Mouse (Mus musculus) midbrain, embryonic 10.5 days (tissue): ENCODE results near the gene Sqstm1. TPM values are rescaled to one million over a fixed set of nuclear protein-coding genes. Genes with fewer than 3 reads are reported as not detected.
A peak's percentile ranks its signal among the peaks of the same experiment; 100 is the strongest.

Experiments used
- DNase-seq: peaks from one replicate; pipeline ENCODE4 v3.0.0-alpha.2; 2017; ENCODE audit warnings: low spot score
- H3K27ac ChIP-seq: fragments of 300-500 bp; sonication (generic); replicated peaks from 2 replicates; pipeline ENCODE4 v1.5.1; 2016; ENCODE audit warnings: mild to moderate bottlenecking
- H3K27me3 ChIP-seq: fragments of 300-500 bp; sonication (generic); 2 replicates; pipeline ENCODE4 v1.6.1; 2016; ENCODE audit warnings: low read depth, mild to moderate bottlenecking; ENCODE audit not compliant: poor library complexity, severe bottlenecking
- H3K36me3 ChIP-seq: fragments of 300-500 bp; sonication (generic); 2 replicates; pipeline ENCODE4 v1.6.1; 2016; ENCODE audit warnings: mild to moderate bottlenecking, moderate library complexity
- H3K4me1 ChIP-seq: fragments of 300-500 bp; sonication (generic); 2 replicates; pipeline ENCODE4 v1.6.1; 2016
- H3K4me3 ChIP-seq: fragments of 300-500 bp; sonication (generic); 2 replicates; pipeline ENCODE4 v1.5.1; 2016; ENCODE audit warnings: mild to moderate bottlenecking, moderate library complexity
- H3K9me3 ChIP-seq: fragments of 300-500 bp; sonication (generic); replicated peaks from 2 replicates; pipeline ENCODE4 v1.6.1; 2016; ENCODE audit warnings: mild to moderate bottlenecking
- WGBS: fragments of 180-500 bp; shearing (Covaris S2); methylation state at CpG from one replicate; pipeline ENCODE4 v1.1.7; 2016; 5-methylcytosine and 5-hydroxymethylcytosine counted together
- polyA plus RNA-seq: library from polyadenylated mRNA; unstranded; fragments of >200 nt; fragmentation: Nextera tagmentation; extraction: Ambion mirVana; gene quantifications from 2 replicates; pipeline ENCODE4 v1.2.1, GENCODE M21; 2016

The Sqstm1 gene
- polyA plus RNA-seq, 1 experiment from 2014 or later = 136 TPM

DNA sequence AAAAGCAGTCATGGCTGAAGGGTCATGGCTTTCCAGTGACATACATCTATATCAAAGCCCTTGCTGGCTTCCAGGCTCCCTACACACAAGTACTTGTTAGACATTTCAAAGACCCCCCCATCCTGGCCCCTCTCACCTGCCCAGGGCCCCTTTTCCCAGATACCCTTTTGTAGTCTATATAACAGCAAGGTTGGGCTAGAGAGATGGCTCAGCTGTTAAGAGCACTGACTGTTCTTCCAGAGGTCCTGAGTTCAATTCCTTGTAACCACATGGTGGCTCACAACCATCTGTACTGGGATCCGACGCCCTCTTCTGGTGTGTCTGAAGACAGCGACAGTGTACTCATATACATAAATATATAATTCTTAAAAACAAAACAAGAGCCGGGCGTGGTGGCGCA is 4.0 kb upstream of the Sqstm1 start:
- no peak overlapping the region for H3K27ac ChIP-seq
- no peaks in the 10 kb centered on the region for H3K27me3 ChIP-seq
- DNase-seq = no peak
- H3K4me1 ChIP-seq = peaks cover 41% of the 10 kb centered on the region
- no peaks in the 10 kb centered on the region for H3K36me3 ChIP-seq
- WGBS = 86% methylated on average over 6 of the region's 6 CpGs
- H3K4me3 ChIP-seq = no peak overlapping the region
- H3K9me3 ChIP-seq = no peaks in the 10 kb centered on the region

DNA sequence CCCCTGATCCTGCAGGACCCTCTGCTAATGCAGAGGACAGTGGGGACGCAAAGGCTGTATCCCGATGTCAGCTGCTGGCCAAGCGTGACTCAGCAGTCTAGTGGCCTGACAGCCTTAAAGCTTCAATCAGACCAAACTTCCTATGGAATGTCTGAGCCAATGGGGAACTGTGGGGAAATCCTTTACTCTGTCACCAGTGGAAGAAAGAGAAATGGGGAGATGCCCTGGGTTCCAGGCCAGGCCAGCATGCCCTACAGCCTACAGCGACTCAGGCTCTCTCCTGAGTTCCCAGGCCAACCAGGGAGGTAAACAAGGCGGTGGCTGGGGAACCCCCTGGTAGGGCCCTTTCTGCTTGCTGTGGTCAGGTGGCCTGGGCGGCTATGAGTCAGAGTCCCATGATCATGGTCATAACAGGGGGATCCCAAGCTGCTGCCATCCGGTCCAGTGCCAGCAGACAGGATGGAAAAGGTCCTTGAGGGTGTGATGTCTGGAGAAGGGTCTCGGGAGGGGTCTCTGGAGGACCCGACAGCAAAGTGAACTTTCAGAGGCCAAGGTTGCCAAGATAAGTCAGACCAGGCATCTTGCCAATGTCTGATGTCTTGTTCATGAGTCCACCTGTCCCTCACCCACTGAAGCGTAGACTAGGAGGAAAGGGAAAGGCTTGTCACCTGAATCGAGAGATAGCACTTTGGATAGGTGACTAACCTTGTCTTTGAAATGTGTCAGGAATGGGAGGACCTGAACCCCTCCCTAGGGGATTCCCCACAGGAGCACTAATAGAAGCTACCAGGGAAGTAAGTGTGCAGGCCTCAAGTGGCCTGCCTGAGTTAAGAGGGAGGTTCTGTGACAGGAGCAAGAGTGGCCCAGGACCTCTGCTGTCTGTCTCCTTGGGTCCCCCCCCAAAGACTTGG is 2.5 kb upstream of the Sqstm1 start:
- Histone ChIP-seq H3K27ac (no peak overlapping the region), H3K36me3 (no peaks in the 10 kb centered on the region), H3K9me3 (no peaks in the 10 kb centered on the region), H3K4me3 (no peak overlapping the region), H3K27me3 (no peaks in the 10 kb centered on the region), H3K4me1 (peaks cover 48% of the 10 kb centered on the region)
- WGBS = 74% methylated on average over 11 of the region's 11 CpGs
- no peak for DNase-seq

DNA sequence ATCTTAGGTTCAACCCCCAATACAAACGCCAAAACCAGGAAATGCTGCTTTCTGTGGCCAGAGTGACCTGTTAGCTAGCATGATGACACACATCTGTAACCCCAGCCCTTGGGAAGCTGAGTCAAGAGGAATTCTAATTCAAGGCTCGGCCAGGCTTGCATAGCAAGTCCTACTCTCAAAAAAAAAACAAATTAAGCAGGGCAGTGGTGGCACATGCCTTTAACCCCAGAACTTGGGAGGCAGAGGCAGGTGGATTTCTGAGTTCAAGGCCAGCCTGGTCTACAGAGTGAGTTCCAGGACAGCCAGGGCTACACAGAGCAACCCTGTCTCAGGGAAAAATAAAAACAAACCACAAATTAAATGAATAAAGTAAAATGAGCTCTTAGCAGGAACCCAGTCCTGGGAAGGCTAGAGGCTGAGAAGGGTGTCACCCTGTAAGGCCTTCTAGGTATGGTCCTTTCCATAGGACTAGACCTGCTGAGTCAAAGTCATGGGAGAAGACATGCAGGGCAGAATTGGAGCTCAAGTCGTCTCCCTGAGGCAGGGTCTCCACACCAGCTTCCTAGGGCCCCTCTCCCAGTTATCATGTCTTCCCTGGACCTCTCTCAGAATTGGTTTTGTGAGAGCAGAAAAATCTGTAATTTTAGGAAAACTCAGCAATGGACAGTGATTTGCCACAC is 1.6 kb upstream of the Sqstm1 start:
- no peak for DNase-seq
- H3K27me3 ChIP-seq = no peaks in the 10 kb centered on the region
- 75% methylated on average over 3 of the region's 3 CpGs for WGBS
- H3K4me1 ChIP-seq = peaks cover 42% of the 10 kb centered on the region
- no peak overlapping the region for H3K4me3 ChIP-seq
- no peak overlapping the region for H3K27ac ChIP-seq
- no peaks in the 10 kb centered on the region for H3K9me3 ChIP-seq
- peaks cover 7% of the 10 kb centered on the region for H3K36me3 ChIP-seq

DNA sequence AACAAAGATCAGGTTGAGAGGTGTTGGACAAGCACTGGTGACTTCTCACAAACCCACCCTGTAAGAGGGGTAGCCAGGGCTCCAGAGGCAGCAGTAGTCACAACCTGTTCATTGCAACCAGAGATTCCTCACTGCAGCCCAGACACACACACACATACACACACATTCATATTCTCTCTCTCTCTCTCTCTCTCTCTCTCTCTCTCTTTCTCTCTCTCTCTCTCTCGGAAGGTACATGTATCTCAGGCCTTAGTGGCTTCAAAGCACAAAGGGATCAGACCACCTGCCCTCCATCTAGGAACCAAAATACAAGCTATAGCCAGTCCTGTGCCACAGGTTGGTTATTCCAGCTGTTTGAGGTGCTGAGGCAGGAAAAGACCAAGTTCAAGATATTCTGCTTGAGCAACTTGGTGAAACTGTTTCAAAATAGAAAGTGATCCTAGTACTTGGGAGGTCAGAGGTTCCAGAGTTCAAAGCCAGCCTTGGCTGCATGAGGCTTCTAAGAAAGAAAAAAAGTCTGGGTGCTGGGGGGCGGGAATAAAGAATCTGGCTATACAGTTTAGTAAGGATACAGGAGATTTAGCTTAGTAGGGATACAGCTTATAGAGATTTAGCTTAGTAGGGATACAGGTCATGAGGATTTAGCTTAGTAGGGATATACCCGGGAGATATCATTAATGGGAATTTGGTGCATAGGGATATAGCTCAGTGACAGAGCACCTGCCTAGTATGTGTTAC is 864 bp upstream of the Sqstm1 start:
- DNase-seq = no peak
- Histone ChIP-seq H3K4me1 (peaks cover 38% of the 10 kb centered on the region), H3K36me3 (peaks cover 15% of the 10 kb centered on the region), H3K9me3 (no peaks in the 10 kb centered on the region), H3K27ac (peak overlapping the region; percentile 95; the same call in 1 of the 2 replicates), H3K4me3 (peak overlapping the region; percentile 96), H3K27me3 (no peaks in the 10 kb centered on the region)
- WGBS = 91% methylated on average over 3 of the region's 3 CpGs

DNA sequence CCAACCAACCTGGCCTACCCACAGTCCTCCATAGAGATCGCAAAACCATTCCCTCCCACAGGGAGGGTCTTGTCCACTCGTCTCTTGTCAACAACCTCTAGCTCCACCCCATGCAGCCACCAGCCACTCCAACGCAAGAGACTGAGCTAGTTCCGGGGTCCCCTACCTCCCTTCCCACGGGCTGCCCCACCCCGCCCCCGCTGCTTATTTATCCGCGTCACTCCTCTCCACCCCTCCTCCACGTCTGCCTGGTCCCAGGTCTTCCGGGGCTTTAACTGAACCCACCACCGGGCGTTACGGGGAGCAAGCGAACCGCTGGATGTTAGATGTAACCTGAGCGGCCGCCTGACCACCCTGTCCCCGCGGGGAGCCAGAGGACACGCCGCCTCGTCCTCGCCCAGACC is 524 bp downstream of the Sqstm1 start:
- Histone ChIP-seq H3K9me3 (no peaks in the 10 kb centered on the region), H3K27ac (peak overlapping the region; percentile 95), H3K4me1 (peaks cover 27% of the 10 kb centered on the region), H3K4me3 (peak overlapping the region; percentile 96), H3K27me3 (no peaks in the 10 kb centered on the region), H3K36me3 (peaks cover 28% of the 10 kb centered on the region)
- DNase-seq = peak; percentile 91
- WGBS = under 1% methylated on average over 24 of the region's 24 CpGs

DNA sequence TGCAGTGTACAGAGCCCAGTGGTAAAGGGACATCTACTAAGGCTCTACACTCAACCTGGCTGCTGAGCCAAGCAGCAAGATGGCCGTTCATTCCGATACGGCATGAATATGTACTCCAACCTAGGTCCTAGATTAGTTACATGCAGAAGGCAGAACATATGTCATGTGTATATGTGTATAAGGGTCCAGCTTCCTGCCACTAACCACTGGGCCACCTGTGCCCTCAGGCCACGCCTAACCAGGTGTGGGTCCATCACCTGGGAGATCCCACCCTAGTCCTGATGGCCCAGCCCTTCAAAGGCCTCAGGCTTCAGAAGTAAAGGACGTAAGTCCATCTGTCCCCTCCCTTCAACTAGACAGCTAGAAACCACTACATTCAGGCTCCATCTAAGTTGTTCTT is 2.6 kb downstream of the Sqstm1 start:
- H3K4me1 ChIP-seq = peaks cover 24% of the 10 kb centered on the region
- H3K4me3 ChIP-seq = no peak overlapping the region
- H3K36me3 ChIP-seq = peaks cover 48% of the 10 kb centered on the region
- DNase-seq = no peak
- no peaks in the 10 kb centered on the region for H3K27me3 ChIP-seq
- no peak overlapping the region for H3K27ac ChIP-seq
- WGBS = 94% methylated on average over 5 of the region's 5 CpGs
- no peaks in the 10 kb centered on the region for H3K9me3 ChIP-seq

DNA sequence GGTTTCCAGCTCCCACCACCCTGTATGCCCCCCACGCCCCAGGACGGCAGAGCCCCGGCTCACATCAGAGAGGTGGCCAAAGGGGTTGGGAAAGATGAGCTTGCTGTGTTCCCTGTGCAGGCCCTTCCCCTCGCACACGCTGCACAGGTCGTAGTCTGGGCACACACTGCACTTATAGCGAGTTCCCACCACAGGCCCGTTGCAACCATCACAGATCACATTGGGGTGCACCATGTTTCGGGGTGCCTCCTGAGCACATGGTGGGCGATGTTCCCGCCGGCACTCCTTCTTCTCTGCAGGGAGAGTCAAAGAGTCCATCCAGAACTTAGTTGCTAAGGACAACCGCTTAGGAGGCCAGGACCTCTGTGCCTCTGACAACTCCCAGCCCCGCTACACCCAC is 3.3 kb downstream of the Sqstm1 start:
- Histone ChIP-seq H3K27ac (no peak overlapping the region), H3K4me1 (peaks cover 22% of the 10 kb centered on the region), H3K4me3 (no peak overlapping the region), H3K9me3 (no peaks in the 10 kb centered on the region), H3K27me3 (no peaks in the 10 kb centered on the region), H3K36me3 (peaks cover 55% of the 10 kb centered on the region)
- 94% methylated on average over 14 of the region's 14 CpGs for WGBS
- DNase-seq = no peak

DNA sequence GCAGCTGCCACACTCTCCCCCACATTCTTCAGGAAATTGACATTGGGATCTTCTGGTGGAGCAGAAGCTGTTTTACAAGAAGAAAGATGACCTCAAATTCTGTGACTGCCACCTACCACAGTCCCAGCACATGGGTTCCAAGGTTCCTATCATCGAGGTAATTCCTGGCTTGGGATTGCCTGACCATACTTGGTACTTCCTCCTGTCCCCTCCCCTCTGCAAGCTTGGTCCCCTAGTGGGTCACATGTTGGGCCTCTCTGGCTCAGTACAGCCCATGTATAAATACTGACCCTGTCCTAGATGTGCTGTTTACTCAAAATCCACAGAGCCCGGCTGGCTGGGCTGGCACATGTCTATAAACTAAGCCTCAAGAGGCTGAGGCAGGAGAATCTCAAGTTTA is 4.6 kb downstream of the Sqstm1 start:
- H3K4me3 ChIP-seq = no peak overlapping the region
- H3K27ac ChIP-seq = no peak overlapping the region
- H3K36me3 ChIP-seq = peaks cover 68% of the 10 kb centered on the region
- peaks cover 19% of the 10 kb centered on the region for H3K4me1 ChIP-seq
- 86% methylated on average over 2 of the region's 2 CpGs for WGBS
- no peaks in the 10 kb centered on the region for H3K27me3 ChIP-seq
- DNase-seq = no peak
- no peaks in the 10 kb centered on the region for H3K9me3 ChIP-seq

DNA sequence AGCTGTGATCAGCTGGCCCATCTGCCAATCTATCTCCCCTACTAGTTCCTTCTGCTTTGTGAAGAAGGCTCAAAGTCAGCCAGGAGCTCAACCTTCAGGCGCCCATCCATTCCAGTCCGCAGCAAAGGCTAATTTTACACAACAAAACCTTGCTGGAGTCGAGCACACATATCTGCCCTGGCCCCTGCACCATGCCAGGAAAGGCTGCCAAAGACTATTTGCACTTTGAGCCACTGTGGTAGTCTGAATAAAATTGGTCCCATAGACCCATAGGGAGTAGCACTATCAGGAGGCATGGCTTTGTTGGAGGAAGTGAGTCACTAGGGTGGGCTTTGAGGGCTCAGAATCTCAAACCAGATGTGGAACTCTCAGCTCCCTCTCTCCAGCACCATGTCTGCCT is 5.2 kb downstream of the Sqstm1 start:
- Histone ChIP-seq H3K27me3 (no peaks in the 10 kb centered on the region), H3K9me3 (no peaks in the 10 kb centered on the region), H3K27ac (no peak overlapping the region), H3K36me3 (peaks cover 74% of the 10 kb centered on the region), H3K4me1 (peaks cover 14% of the 10 kb centered on the region), H3K4me3 (no peak overlapping the region)
- 97% methylated on average over 3 of the region's 3 CpGs for WGBS
- DNase-seq = no peak

DNA sequence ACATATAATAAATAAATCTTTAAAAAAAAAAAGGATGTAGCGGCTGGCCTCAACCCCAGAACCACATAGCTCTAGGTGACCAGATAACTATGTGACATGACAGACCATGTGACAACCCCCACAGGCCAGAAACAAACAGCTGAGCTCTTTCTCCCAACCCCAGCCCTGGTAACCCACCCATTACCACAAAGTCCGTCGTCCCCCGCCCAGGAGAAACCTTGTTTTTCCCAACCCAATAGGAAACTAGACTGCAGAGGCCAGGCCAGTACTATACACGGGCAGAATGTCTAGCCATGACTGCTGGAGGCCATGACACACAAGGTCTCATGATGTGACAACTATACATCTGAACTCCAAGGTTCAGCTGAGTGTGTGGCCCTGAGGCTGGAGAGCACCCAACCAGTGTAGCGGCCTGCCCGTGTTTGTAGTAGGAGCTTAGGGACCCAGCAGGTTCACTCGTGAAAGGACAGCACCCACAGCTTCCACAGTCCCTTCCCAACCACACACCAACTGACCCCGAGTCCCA is 7.3 kb downstream of the Sqstm1 start:
- Histone ChIP-seq H3K27ac (no peak overlapping the region), H3K36me3 (peaks cover 93% of the 10 kb centered on the region), H3K9me3 (no peaks in the 10 kb centered on the region), H3K4me3 (no peak overlapping the region), H3K4me1 (no peaks in the 10 kb centered on the region), H3K27me3 (no peaks in the 10 kb centered on the region)
- 95% methylated on average over 9 of the region's 9 CpGs for WGBS
- no peak for DNase-seq

DNA sequence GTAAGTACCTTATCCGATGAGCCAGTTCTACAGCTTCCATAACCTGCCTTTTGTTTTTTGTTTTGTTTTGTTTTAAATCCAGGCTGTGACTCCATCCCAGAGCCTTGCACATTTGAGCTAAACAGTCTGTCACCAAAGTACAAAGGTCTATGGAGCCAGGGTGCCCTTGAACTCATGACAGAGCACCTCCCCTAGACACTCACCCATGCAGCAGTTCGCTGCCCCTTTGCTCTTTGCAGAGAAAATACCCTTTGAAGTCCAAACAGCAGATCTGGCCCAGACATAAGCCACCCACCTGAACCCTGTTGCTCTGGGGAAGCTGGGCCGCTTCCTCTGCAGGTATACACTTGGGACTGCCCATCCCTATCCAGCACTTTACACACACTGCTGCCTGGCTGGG is 9.0 kb downstream of the Sqstm1 start:
- Histone ChIP-seq H3K27me3 (no peaks in the 10 kb centered on the region), H3K36me3 (peaks cover 97% of the 10 kb centered on the region), H3K4me1 (no peaks in the 10 kb centered on the region), H3K9me3 (no peaks in the 10 kb centered on the region), H3K27ac (no peak overlapping the region), H3K4me3 (no peak overlapping the region)
- 92% methylated on average over 3 of the region's 3 CpGs for WGBS
- DNase-seq = no peak

DNA sequence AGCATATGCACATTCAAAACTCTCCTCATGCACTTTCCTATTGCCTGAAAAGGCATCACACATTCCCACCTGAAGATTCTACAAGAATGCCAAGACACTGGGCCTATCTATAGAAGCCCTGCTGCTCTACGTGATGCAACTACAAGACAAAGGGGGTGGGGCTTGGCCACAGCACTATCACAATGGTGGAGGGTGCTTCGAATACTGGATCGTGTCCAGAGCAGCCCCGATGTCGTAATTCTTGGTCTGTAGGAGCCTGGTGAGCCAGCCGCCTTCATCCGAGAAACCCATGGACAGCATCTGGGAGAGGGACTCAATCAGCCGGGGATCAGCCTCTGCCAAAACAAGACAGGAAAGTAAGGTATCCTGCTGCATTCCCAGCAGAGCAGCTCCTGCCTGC is 10.0 kb downstream of the Sqstm1 start:
- no peaks in the 10 kb centered on the region for H3K9me3 ChIP-seq
- H3K27ac ChIP-seq = no peak overlapping the region
- no peak overlapping the region for H3K4me3 ChIP-seq
- no peak for DNase-seq
- peaks cover 97% of the 10 kb centered on the region for H3K36me3 ChIP-seq
- no peaks in the 10 kb centered on the region for H3K4me1 ChIP-seq
- no peaks in the 10 kb centered on the region for H3K27me3 ChIP-seq
- WGBS = 92% methylated on average over 8 of the region's 8 CpGs
